Mouse (Mus musculus) brain, embryonic 14.5 days (tissue): ENCODE measurements around the gene Lim2.

Source experiments
- CTCF ChIP-seq: fragments of 200-500 bp; IDR thresholded peaks from 2 replicates; pipeline ENCODE4 v1.5.1; 2012; ENCODE audit warnings: inconsistent platforms, mild to moderate bottlenecking, moderate library complexity, borderline replicate concordance; ENCODE audit not compliant: insufficient read depth, insufficient read length; ENCODE audit errors: extremely low read depth
- POLR2A ChIP-seq: fragments of 200-500 bp; IDR thresholded peaks from 2 replicates; pipeline ENCODE4 v1.6.1; 2012; ENCODE audit warnings: mild to moderate bottlenecking, inconsistent platforms, borderline replicate concordance; ENCODE audit not compliant: poor library complexity, insufficient read depth, insufficient read length, severe bottlenecking; ENCODE audit errors: extremely low read depth

GRCm38 (mm10) chr7:43448246-43448645 is 20.8 kb downstream of the Lim2 start:
- TF ChIP-seq CTCF (no peak), POLR2A (no peak)
